Mouse (Mus musculus): ENCODE data around the gene Slc25a35.
"Not testable (repeated sequence)": the region's sequence is repeated elsewhere in the genome, so short reads cannot be mapped to it uniquely, and the experiment has no call there.

Slc25a35 gene

DNA sequence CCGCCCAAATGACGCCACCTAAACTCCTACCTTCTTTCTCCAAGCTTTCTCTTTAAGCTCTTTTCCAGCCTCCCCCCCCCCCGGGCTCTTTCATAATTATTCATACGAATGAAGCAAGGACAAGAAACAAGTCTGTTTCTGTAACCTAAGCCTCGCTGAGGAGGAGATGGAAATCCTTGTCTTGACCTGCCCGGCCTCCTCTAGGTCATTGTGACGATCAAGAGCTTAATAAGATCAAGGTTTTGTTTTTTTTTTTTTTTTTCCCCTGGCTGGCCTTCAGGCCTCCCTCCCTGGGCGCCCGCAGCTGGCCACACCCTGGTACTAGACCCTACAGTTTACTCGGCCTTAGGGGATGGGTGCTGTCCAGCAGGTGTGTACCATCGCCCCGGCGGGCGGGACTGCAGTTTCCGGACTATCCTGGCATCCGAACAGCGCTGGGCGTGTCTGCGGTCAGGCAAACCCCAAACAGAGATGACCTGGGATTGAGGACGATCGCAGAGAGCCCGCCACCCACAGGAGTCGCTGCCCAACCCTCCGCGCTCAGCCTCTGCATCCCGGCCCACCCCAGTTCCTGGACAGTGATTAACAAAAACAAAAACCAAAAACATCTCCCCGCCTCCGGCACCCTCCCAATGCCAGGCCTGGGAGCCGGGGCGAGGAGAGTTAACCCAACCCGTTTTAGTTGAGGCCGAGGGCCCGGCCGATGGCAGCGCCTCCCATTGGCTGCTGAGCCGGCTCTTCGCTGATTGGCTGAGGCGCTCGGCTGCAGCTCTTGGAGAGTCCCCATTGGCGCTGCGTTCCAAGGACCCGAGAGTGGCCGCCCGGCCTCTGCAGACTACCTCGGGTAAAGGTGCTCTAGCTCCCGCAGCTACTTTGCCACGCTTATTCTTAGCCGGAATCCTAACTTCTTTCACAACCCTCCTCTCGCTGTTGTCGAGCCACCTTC is at the start of gene Slc25a35:
Gene Slc25a35, plus strand, starts transcription at position 795 of the 946 bp plus-strand sequence.
- DNase-seq (ENCODE audit: low spot score): peak; percentile 82

DNA sequence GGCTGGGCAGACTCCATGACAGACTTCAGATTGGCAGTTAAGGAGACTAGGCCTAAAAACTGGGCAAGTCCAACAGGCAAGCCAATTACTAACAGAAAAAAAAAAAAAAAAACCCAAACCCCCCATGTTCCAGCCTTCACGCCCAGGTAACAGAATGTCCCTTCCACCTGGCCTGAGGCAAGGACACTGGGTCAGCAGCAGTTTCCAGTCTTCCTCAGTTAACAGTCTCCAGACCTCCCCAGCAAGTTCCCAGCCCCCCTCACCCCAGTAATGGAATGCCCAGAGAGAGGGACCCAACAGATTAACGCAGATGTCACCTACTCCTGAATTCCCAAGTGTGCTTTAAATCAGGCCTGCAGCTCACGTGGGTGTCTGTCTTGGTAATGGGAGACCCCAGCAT is 44.7 kb upstream of the Slc25a35 start:
- no peak for DNase-seq (ENCODE audit: low spot score)

DNA sequence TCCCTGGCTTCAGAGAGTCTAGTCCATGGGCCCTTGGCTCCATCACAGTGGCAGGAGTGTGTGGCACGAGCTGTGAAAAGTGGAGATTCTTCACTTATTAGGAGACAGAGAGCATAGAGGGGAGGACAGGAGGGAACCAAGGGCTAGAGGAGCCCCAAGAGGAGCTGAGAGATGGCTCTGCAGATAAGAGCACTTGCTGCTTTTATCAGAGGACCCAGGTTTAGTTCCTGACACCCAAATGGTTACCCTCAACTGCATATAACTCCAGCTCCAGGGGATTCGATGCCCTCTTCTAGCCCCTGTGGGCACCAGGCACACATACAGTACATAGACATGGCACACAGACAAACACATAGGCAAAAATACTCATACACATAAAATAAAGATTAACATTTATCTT is 43.2 kb upstream of the Slc25a35 start:
- no peak for DNase-seq (ENCODE audit: low spot score)

DNA sequence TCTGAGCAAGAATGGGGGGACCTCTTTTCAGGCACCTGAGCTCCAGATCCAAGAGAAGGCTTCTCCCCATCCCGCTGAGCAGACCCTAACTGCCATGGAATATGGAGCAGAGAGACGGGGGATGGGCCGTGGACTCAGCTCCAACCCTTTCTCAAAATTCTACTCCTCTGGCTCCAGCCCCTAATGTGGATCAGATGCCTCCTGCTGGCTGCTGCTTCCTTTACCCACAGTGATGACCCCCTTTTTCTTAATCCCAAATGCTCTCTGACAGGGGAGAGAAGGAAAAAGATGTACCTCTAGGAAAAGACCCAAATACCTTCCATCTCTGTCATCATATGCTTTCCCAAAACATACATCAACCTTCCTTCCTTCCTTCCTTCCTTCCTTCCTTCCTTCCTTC is 41.0 kb upstream of the Slc25a35 start, which contains the start of gene Odf4:
Gene Odf4, minus strand, starts transcription at position 101 of the 400 bp plus-strand sequence.
- no peak for DNase-seq (ENCODE audit: low spot score)

DNA sequence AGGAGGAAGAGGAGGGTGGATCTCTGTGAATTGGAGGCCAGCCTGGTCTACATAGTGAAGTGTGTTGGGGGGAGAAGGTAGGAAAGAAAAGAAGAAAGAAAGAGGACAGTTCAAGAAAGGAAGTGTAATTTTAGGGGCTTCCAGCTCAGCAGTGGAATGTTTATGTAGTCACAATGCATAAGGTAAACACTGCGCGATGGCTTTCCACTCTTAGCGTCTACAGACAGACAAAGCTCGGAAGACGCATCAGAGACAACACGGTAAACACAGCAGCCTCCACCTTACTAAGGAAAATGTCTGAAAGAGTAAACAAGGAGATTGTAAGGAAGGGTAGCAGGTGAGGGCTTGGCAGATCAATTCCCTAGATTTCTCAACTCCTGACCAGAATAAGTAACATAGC is 38.0 kb upstream of the Slc25a35 start:
- no peak for DNase-seq (ENCODE audit: low spot score)

DNA sequence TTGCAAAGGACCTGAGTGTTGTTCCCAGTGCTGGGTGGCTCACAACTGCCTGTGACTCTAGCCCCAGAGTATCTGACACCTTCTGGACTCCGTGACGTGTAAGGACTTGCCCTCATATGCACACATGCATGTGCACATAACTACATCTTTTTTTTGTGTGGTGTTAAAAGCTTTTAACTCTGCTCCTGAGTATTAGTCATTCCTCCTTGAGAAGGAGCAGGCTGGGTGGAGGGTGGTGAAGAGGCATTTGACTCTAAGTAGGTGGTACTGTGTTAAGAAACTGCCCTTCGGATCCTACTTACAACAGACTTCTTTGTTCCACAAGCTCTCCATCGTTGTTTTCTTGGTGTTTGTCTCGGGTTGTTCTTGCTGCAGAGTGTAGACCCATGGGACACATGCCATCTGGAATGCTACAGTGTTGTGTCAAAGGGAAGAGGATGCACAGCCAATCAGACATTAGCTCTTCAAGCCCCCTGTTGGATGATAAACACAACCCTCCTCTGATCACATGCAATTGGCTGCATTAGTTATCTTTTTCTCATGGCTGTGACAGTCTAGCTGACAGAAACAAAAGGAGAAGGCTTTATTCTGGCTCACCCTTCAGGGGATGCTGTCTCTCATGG is 33.9 kb upstream of the Slc25a35 start:
- DNase-seq (ENCODE audit: low spot score): no peak

DNA sequence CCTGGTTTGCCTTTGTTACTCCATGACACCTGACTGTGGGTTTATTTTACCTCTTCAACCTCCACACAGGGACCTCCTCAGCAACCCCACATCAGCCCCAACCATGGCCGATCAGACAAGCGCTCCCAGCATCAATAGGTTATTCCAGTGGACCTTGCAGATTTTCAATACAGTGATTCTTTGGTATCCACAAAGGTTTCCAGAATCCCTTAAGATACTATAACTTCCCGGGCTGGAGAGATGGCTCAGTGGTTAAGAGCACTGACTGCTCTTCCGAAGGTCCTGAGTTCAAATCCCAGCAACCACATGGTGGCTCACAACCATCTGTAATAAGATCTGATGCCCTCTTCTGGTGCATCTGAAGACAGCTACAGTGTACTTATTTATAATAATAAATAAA is 31.0 kb upstream of the Slc25a35 start:
- DNase-seq (ENCODE audit: low spot score): not testable (repeated sequence)

DNA sequence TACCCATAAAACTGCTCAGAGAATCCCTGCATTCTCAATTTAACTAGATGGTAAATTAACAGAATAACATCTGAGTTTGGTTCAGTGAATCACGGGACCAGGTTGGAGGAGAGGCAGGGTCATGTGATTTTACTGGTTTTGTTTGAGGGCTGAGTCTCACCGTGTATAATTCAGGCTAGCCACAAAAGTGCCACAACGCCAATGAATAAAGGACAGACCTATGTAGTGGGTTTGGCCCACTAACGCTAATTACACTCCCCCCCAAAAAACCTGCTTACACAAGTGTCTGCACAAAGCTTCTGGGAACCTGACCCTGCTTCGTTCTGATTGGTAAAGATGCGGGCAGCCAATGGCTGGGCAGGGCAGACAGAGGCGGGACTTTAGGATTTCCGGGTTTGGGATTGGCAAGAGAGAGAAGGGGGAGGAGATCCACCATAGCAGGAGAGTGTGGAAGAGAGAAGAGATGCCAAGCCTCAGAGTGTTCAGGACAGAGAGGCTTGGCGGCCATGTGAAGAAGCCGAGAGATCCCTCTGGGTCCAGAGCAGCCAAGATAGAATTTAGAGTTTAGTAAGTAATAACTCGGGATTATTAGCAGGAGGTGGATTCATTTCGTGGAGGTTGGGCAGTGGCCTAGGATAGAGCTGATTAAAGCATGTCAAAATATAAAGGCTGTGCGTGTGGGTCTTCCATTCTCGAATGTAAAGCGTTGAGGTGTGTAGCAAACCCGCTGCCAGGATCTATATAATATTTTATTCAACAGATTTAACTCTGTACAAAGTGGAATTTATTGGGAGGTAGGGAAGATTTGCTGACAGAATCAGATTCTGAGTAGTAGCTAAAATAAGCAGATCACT is 28.3 kb upstream of the Slc25a35 start:
- peak; percentile 84 for DNase-seq (ENCODE audit: low spot score)

DNA sequence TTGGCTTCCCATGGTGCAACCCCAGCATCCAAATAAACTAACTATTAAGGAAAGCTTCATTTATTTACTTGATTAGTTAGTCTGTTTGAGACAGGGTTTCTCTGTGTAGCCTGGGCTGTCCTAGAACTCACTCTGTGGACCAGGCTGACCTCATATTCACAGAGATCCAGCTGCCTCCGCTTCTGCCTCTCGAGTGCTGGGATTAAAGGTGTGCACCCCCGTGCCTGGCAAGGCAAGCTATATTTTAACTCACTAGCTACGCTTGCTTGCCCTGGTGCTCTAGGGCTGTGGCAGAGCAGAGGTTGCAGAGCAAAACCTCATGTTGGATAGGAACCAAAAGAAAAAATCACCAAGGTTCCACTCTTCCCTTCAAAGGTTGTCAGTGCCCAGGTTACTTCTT is 27.4 kb upstream of the Slc25a35 start:
- DNase-seq (ENCODE audit: low spot score): no peak

DNA sequence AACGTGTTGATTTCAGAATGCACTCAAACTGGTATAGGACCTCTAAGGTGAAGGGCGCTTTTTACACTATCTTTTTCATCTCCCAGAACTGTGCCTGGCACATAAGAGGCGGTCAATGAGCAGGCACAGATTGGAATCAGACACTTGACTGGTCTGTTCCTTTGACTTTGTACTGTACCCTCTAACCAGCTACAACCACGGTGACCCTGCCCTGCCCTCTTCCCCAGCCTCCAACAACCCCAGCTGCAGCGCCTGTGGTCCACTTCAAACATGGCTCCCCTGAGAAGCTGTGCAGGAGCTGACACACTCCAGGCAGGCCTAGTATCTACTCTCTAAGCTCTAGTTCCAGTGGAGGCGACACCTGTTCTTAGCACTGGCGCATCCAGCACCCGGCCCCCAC is 25.2 kb upstream of the Slc25a35 start:
- DNase-seq (ENCODE audit: low spot score): no peak

DNA sequence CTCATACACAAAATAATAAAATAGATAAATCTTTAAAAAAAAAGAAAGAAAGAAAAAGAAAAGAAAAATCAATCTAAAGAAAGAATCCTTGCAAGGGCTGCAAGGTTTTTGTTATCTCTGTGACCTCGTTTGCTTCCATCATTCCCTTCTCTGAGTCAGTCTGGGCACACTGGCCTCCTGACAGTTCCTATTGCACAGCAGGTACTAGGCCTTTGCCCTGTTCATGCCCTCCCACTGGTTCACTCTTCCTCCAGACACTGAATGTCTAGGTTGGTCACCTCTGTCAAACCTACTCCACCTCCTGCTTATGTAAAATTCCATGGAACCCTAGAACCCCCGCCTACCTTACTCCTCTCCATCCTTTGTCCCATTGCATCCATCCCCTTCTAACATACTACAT is 22.7 kb upstream of the Slc25a35 start:
- DNase-seq (ENCODE audit: low spot score): no peak

DNA sequence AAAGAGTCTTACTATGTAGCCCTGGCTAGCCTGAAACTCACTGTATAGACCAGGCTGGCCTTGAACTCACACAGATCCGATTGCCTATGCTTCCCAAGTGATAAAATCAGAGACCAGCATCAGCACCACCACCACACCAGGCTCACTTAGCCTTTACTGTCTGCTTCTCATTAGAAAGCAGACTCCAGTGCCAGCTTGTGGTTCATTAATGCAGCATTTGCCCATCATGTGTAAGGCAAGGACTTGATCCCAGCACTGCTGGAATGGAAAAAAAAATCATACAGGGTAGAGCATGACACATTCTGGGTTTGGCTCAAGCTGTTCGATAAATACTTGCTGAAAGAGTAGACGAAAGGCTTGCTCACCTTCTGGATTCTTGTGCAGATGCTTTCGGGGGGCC is 21.9 kb upstream of the Slc25a35 start:
- no peak for DNase-seq (ENCODE audit: low spot score)

DNA sequence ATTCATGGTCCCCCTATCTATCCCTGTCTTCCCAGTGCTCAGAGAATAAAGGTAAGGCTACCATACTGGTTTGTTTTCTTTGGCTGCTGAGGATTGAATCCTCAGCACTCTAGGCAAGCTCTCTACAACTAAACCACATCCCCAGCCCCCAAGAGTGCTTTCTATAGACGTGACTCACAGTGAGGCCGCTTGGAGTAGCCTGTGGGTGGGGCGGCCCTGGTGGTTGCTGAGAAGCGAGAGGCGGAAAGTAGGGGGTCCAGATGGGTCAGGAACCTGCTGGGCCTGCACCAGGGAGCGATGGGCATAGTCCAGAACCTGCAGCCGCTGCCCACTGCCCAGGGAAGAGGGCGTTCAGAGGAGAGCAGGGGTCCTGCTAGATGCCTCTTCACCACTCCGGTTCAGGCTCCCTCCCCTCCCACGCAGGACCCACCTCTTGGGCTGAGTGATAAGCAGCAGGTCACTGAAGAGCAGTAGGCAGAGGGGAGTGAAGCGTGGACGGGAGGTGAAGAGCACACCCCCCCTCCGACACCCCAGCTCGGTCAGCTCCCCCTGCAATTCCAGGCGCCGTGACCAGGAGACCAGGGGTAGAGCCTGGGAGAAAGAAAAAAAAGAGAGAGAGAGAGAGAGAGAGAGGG is 21.0 kb upstream of the Slc25a35 start:
- DNase-seq (ENCODE audit: low spot score): no peak

DNA sequence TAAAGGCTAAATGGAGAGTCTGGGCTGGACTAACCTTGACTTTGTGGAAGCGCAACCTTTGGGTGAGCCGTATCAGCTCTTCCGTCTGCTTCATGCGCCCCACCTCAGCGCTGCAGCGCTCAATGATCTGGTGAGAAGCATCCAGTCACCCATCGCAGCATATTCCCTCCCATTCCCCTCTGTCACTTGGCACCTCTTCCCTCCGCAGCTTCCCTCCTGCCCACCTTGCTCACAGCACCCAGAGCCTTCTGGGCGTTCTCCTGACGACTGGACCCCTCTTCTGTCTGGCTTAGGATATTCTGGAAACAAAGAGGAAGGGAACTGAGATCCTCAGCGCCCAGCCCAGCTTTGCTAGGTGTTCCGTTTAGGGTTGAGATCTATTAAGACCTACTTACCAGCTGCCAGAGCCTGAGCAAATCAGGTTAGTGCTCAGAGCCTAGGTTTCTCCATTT is 20.4 kb upstream of the Slc25a35 start:
- no peak for DNase-seq (ENCODE audit: low spot score)

DNA sequence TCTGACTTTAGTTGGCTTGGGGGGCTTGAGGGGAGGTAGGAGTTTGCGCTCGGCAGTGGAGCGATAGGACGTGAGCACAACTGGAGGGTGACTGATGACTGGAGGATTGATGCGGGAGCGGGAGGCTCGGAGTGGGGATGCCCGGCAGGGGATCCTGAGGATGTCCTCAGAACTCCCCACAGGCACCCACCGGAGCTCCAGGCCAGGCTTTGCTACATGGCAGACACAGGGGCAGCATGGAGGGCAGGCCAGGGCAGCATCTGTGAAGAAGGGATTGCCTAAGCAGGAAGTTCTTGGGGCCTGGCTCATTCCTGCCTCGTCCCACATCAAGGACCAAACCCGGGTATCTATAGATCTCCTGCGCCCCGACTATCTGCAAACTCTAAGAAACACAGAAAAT is 14.0 kb upstream of the Slc25a35 start:
- no peak for DNase-seq (ENCODE audit: low spot score)

DNA sequence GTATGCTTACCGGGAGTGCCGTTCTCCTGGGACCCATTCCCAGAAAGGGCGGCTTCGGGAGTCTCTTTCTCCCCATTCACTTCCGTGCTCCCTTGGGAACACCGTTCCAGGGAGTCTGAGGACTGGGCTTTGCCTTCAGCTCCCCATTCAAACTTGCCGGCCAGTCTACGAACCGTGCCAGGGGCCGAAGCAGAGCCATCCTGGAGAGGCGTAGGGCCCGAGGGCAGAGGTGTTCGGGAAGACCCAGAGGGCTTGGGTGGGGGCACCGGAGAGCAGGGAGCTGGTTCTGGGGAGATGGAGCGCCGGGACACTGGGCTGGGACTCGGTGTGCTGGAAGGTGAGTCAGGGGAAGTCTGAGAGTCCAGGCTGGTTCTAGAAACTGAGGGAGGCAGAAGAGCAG is 13.5 kb upstream of the Slc25a35 start:
- no peak for DNase-seq (ENCODE audit: low spot score)

DNA sequence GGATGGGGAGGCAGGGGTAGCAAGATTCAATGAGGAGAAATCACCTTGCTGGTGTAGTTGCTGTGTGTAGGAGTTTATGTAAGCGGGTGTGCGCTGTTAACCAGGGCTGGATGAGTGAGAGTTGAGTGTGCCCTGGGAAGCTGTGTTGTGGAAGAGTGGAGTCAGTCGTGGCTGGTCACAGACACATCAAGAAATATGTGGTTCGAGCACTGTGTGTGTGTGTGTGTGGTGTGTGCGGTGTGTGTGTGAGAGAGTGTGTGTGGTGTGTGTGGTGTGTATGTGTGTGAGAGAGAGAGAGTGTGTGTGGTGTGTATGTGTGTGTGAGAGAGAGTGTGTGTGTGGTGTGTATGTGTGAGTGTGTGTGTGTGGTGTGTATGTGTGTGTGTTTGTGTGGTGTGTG is 12.5 kb upstream of the Slc25a35 start:
- no peak for DNase-seq (ENCODE audit: low spot score)

DNA sequence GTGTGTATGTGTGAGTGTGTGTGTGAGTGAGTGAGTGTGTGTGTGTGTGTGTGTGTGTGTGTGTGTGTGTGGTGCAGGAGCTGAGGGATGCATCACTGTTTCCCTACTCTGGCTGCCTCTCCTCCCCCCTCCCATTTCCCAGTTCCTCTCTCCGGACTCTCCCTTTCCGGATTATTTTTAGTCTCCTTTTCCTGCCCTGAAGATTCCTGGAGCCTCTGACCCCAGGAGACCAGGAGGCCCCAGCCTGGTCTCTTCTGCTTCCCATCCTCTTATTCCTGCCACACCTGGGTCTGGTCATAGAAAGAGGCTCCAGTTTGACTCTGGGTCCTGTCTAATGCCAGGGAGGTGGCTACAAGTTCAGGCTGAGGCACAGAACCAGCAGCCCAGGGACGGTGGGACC is 11.8 kb upstream of the Slc25a35 start:
- DNase-seq (ENCODE audit: low spot score): no peak

DNA sequence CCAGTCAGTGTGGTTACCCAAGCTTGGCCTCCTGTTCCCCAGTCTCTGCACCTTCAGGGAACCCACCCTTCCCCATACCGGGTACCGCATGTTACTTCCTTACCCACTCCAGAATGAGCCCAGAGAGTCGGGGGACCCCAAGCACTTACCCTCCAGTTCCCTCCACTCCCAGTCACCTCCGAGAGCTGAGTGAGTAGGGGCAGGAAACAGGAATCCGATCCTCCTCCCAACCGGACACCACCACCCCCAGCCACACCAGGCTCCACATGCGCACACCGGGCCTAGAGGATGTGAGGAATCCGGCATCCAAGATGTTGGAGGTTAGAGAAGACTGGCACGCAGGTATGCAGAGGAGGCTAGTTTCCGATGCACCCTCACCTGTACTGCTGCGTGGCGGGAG is 11.2 kb upstream of the Slc25a35 start:
- no peak for DNase-seq (ENCODE audit: low spot score)

DNA sequence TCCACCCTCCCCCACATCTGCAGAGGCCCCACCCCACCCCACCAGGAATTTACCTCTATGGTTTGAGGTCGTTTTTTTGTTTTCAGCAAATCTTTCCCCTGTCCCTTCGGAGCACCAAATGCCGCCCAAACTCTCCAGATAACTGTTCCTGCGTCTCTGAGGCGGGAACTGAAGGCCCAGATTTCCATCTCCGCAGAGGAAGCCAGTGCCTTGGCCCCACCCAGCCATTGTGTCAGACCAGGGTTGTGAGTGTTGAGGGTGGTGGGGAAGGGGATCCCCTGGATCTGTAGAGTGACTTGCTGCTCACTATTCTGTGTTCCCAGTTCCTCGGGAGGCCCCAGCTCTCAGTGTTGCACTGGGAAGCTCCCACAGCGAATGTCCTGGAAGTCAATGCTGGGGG is 10.6 kb upstream of the Slc25a35 start, which contains the start of gene Arhgef15:
Gene Arhgef15, minus strand, starts transcription at position 173 of the 400 bp plus-strand sequence.
- no peak for DNase-seq (ENCODE audit: low spot score)

DNA sequence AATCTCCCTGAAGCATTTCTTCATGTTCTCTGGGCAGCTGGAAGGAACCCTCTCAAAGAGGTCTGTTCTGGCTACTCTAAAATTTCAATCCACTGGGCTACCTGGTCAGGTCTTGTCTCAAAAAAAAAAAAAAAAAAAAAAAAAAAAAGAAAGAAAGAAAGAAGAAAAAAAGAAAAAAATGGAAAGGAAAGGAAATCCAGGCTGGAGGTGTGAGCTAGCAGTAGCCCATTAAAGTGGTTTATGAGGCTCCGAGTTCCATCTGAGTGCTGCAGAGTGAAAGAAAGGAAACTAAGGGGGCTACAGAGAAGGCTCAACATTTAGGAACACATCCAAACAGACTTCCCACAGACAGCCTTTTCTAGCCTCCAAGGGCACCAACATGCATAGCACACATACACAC is 10.0 kb upstream of the Slc25a35 start:
- DNase-seq (ENCODE audit: low spot score): no peak

DNA sequence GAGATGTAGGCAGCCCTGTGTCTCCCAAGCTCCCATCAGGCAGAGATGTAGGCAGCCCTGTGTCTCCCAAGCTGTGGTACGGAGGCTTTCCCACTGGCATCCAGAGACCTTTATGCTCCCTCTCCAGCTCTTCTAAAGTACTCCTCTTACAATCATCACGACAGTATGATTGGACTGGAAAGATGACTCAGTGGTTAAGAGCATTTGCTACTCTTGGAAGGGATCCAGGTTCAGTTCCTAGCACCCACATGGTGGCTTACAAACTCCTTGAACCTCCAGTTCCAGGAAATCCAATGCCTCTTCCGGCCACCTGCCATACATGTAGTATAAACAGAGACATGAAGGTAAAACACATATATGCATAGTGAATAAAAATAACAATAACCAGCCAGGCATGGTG is 6.3 kb upstream of the Slc25a35 start:
- no peak for DNase-seq (ENCODE audit: low spot score)

Data from T-cell, adult 2 months (primary cell).